Mouse (Mus musculus) mouse trophoblast stem cell (cell line): ENCODE data around the gene Tomt.

Experiments
- in situ Hi-C, 2 experiments: fragments of 300-500 bp; cut with MseI, MboI; formaldehyde crosslinking; loops; 2 replicates in 1 of 2; 3 replicates in 1 of 2; pipeline ENCODE4 v1.15.1; 2025

Gene Tomt

DNA sequence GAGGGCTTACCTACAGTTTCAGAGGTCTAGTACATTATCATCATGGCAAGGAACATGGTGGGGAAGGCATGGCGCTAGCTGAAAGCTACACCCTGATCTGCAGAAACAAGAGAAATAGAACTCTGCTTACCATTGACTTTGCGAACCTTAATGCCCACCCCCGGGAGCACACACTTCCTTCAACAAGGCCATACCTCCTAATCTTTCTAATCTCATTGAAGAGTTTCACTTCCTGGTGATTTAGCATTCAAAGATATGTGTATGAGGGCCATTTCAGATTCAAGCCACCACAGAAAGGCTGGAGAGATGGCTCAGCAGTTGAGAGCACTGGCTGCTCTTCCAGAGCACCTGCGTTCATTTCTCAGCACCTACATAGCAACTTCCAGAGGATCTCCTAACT, 49.1 kb downstream of the Tomt start, which contains the start of gene Folr2:
Folr2 (minus strand) TSS at position 101 of the 400 bp plus-strand sequence.
- in situ Hi-C loops, result loop anchor here in 1 of 2 experiments (5.0 kb wide), 1 partner anchor 35 kb away; no protein-coding TSS in a partner anchor

DNA sequence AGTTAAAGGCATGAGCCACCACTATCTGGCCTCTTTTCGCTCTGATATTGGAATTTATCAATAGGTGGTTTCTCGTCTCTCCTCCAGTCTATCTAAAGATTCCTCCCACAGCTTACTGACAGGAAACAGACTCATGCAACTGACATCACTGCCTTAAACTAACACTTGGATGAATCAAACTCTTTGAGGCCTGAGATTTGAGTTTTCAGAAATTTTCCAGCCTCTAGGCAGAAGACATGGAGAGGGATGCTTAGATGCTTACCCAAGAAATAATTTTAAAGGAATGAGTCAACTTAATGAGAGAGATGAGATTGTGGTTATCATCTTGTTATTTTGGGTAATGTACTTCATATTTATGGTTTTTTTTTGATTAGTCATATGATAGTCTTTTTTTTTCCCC, 52.3 kb downstream of the Tomt start:
- in situ Hi-C loops, result no loop called here

DNA sequence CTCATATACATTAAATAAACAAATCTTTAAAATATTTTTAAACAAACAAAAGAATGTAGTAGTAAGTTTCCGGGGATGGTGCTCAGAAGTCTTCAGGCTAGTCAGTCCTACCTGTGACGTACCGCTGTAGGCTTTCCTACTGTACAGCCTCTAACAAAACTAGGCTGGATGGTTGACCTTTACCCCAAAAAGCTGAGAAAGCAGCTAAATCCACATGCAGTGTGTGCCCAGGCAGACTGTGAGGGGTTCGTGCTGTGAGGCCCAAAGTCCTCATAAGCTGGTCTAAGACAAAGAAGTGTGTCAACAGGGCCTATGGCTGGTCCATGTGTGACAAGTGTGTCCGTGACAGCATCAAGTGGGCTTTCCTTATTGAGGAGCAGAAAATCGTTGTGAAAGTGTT, 53.3 kb downstream of the Tomt start:
- in situ Hi-C loops, result no loop called here

DNA sequence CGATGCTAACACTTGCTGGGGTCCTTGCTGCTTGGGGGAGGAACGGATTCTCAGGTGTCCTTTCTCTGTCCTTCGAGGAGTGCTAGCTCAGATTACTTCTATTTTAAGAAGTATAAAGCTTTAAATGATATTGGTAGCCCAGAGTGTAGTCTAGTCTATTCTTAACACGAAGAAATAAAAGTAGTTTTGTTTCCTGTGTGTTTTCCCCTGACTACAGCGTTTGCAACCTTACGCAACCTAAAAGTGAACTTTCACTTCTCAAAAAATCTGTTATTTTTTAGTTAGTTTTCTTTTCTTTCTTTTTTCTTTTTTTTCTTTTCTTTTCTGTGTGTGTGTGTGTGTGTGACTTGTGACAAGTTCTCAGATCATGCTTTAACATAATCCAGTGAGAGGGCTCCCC, 54.5 kb downstream of the Tomt start:
- in situ Hi-C loops, result no loop called here
